Mouse (Mus musculus) forebrain, postnatal 0 days (tissue): ENCODE results near the gene Kcna7. TPM values are rescaled to one million over a fixed set of nuclear protein-coding genes. Genes with fewer than 3 reads are reported as not detected.

Experiments used
- ATAC-seq: fragments of 200-750 bp; cut with Nextera tagmentation; 2 replicates; pipeline ENCODE4 v1.8.0; 2017; ENCODE audit warnings: mild to moderate bottlenecking, moderate library complexity
- DNase-seq: peaks from one replicate; pipeline ENCODE4 v3.0.0-alpha.2; 2015
- H3K27ac ChIP-seq: fragments of 300-500 bp; sonication (generic); 2 replicates; pipeline ENCODE4 v1.5.1; 2014; ENCODE audit warnings: low read depth, mild to moderate bottlenecking, antibody characterized with exemption, low read length, moderate library complexity, mixed read lengths
- H3K27me3 ChIP-seq: fragments of 300-500 bp; sonication (generic); 2 replicates; pipeline ENCODE4 v1.6.1; 2014; ENCODE audit warnings: mild to moderate bottlenecking, low read length, mixed read lengths; ENCODE audit not compliant: insufficient read depth
- H3K36me3 ChIP-seq: fragments of 300-500 bp; sonication (generic); 2 replicates; pipeline ENCODE4 v1.6.1; 2014; ENCODE audit warnings: mild to moderate bottlenecking, moderate library complexity; ENCODE audit not compliant: insufficient read depth
- H3K4me1 ChIP-seq: fragments of 300-500 bp; sonication (generic); 2 replicates; pipeline ENCODE4 v1.6.1; 2014; ENCODE audit warnings: antibody characterized with exemption; ENCODE audit not compliant: insufficient read depth
- H3K4me2 ChIP-seq: fragments of 300-500 bp; sonication (generic); 2 replicates; pipeline ENCODE4 v1.6.1; 2014; ENCODE audit warnings: low read depth, mild to moderate bottlenecking, moderate library complexity
- H3K4me3 ChIP-seq: fragments of 300-500 bp; sonication (generic); 2 replicates; pipeline ENCODE4 v1.5.1; 2014; ENCODE audit warnings: low read depth, low read length, mixed read lengths
- H3K9ac ChIP-seq: fragments of 300-500 bp; sonication (generic); 2 replicates; pipeline ENCODE4 v1.6.1; 2014; ENCODE audit warnings: mild to moderate bottlenecking
- H3K9me3 ChIP-seq: fragments of 300-500 bp; sonication (generic); 2 replicates; pipeline ENCODE4 v1.6.1; 2016; ENCODE audit warnings: low read length
- CTCF ChIP-seq: sonication (generic); IDR thresholded peaks from 2 replicates; pipeline ENCODE4 v1.5.1; 2016; ENCODE audit warnings: antibody characterized with exemption, control low read depth, low read depth
- WGBS: fragments of 180-500 bp; shearing (Covaris S2); extraction: QIAGEN DNeasy Blood & Tissue Kit; methylation state at CpG from one replicate; pipeline ENCODE4 v1.1.7; 2014; 5-methylcytosine and 5-hydroxymethylcytosine counted together
- microRNA-seq, 2 experiments: library from miRNA; unstranded; fragments of <30 nt; microRNA quantifications; one replicate each; pipeline ENCODE4; 2016
- polyA plus RNA-seq: library from polyadenylated mRNA; unstranded; fragments of >200 nt; fragmentation: Nextera tagmentation; extraction: Ambion mirVana; gene quantifications from 2 replicates; pipeline ENCODE4 v1.2.1, GENCODE M21; 2015
- total RNA-seq: library from RNA; depleted of rRNA; stranded (reverse); fragments of >200 nt; gene quantifications from 2 replicates; pipeline ENCODE4 v1.2.3, GENCODE M21; 2014; rRNA removed

Gene Kcna7
- total and polyA plus RNA-seq, 2 experiments from 2014 or later = 0.14 TPM; not detected in 1

DNA sequence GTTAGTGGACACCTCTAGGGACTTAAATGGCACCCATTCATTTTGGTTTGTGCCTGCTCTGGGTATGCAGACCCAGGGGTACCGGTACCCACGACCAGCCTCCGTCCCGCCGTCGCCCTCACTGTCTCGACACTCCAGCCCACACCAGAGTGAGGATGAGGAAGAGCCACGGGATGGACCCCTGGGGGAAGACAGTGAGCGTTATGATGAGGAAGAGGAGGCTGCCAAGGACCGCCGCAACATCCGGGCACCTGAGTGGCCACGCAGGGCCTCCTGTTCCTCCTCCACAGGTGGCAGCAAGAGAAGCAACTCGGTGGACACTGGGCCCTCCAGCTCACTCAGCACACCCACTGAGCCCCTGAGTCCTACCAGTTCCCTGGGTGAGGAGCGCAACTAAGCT lies 49.5 kb downstream of the Kcna7 start:
- no peak overlapping the region for H3K9ac ChIP-seq
- H3K36me3 ChIP-seq = peaks cover 29% of the 10 kb centered on the region
- WGBS = 89% methylated on average over 15 of the region's 15 CpGs

DNA sequence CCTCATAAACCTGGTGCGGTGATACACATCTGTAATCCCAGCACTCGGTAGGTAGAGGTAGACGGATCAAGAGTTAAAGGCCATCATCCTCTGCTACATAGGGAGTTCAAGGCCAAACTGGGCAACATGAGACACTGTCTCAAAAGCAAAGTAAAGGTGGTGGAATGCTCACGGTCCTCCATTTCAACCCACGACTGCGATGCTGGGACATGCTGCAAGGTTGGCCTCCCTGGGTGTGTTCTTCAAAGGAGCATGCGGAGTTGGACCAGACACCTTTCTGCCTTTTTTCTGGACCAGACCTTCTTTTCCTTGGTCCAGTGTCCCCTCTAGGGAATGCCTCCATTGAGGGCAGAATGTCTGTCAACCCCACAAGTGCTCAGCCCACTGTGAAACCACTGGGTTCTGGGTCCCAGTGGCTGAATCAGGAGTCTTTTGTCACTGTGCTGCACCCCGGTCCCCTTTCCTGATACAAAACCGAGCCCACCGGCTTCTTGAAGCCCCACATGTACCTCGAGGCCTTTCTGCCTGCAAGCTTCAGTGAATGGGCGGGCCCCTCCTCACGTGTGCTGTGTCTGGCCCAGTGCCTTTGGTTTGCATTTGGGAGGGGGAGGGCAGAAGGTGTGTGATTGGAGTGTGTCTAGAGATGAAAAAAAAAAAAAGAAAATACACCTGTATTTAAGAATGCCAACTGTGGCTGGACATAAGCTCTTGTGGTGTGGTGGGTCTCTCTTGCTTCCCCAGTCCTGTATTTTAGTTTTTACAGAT lies 50.7 kb downstream of the Kcna7 start:
- ATAC-seq = no peak
- no peak for TF ChIP-seq CTCF
- H3K27ac ChIP-seq = 0 out of 2 replicates have a peak overlapping the region, but pooled peaks have one; percentile 45
- no peak overlapping the region for H3K9ac ChIP-seq
- H3K4me1 ChIP-seq = peaks cover 21% of the 10 kb centered on the region
- no peak overlapping the region for H3K4me2 ChIP-seq
- peaks cover 29% of the 10 kb centered on the region for H3K36me3 ChIP-seq
- no peak for DNase-seq
- WGBS = 71% methylated on average over 13 of the region's 13 CpGs
- H3K27me3 ChIP-seq = no peaks in the 10 kb centered on the region
- H3K9me3 ChIP-seq = no peaks in the 10 kb centered on the region
- H3K4me3 ChIP-seq = no peak overlapping the region

More for the DNA sequence above, 49.5 kb downstream of the Kcna7 start:
- no peaks in the 10 kb centered on the region for H3K9me3 ChIP-seq
- DNase-seq = no peak
- no peaks in the 10 kb centered on the region for H3K27me3 ChIP-seq
- H3K27ac ChIP-seq = no peak overlapping the region
- ATAC-seq = no peak
- H3K4me2 ChIP-seq = no peak overlapping the region
- no peak for TF ChIP-seq CTCF
- peaks cover 10% of the 10 kb centered on the region; the same call in 1 of the 2 replicates for H3K4me1 ChIP-seq
- H3K4me3 ChIP-seq = no peak overlapping the region

DNA sequence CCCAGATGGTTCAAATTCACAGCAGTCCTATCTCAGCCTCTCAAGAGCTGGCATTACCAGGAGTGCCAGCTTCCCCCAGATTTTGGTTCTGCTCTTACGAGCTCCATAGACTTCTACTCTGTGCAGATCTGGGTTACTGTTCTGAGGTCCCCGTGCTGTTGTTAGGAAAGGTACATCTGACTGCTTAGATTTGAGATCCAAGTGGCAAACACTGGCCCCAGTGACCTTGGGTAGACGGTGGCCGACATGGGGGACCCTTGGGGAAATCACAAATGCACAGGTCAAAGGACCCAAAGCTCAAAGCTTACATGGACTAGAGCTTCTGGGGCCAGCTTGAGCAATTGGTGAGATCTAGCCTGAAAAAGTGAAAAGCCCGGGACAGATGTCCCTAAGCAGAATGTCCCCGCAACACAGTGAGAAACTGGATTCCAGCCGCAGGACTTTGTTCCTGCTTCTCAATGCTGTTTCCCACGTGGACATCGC lies 51.3 kb downstream of the Kcna7 start:
- 54% methylated on average over 9 of the region's 9 CpGs for WGBS
- peaks cover 21% of the 10 kb centered on the region for H3K4me1 ChIP-seq
- DNase-seq (no peak), ATAC-seq (no peak)
- H3K36me3 ChIP-seq = peaks cover 33% of the 10 kb centered on the region
- H3K4me3 ChIP-seq = no peak overlapping the region
- TF ChIP-seq CTCF = no peak
- H3K4me2 ChIP-seq = peak overlapping the region; percentile 76
- H3K27ac ChIP-seq = 0 out of 2 replicates have a peak overlapping the region, but pooled peaks have one; percentile 45
- no peaks in the 10 kb centered on the region for H3K27me3 ChIP-seq
- 0 out of 2 replicates have a peak overlapping the region, but pooled peaks have one; percentile 25 for H3K9ac ChIP-seq
- no peaks in the 10 kb centered on the region for H3K9me3 ChIP-seq

DNA sequence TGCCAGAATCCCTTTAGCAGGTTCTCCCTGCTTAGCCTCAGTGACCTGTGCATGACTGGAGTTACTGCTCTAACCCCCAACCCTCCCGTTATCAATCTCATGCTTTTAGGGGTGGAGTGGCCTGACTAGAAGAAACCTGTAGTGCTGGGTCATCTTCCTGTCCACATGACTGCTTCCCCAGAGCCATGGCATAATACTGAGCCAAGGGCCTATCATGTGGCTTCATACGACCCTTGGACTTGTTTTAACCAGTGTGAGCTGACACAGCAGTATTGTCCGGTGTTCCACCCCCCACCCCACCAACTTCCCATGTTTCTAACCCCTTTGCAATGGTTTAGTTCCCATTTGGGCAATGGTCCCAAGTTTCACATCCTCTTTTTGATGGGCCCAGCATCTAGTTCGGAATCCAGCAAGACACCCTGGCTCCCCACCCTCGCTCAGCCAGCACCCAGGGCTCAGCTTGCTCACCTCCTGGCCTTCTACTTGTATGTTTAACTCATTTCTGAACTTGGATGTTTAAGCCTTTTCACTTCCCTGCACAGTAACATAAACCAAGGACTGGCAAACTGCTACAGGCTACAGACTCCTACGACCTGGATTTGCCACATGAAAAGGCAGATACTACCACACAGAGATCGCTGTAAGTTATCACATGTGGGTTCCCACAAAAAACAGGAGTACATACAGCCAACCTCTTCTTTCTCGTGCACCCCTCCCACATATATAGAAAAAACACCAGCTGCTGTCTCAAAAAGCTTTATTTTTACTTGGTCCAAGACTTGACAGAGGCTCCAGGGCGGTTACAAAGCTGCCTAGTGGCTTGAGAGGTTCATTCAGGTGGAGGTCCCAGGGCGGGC lies 52.0 kb downstream of the Kcna7 start:
- WGBS = 57% methylated on average over 9 of the region's 10 CpGs
- H3K4me1 ChIP-seq = peaks cover 21% of the 10 kb centered on the region
- H3K9ac ChIP-seq = peak overlapping the region; percentile 87
- H3K27ac ChIP-seq = 0 out of 2 replicates have a peak overlapping the region, but pooled peaks have one; percentile 45
- DNase-seq (no peak), ATAC-seq (no peak)
- H3K4me3 ChIP-seq = peak overlapping the region; percentile 87
- no peaks in the 10 kb centered on the region for H3K27me3 ChIP-seq
- H3K9me3 ChIP-seq = no peaks in the 10 kb centered on the region
- TF ChIP-seq CTCF = no peak
- peak overlapping the region; percentile 76 for H3K4me2 ChIP-seq
- peaks cover 36% of the 10 kb centered on the region for H3K36me3 ChIP-seq

DNA sequence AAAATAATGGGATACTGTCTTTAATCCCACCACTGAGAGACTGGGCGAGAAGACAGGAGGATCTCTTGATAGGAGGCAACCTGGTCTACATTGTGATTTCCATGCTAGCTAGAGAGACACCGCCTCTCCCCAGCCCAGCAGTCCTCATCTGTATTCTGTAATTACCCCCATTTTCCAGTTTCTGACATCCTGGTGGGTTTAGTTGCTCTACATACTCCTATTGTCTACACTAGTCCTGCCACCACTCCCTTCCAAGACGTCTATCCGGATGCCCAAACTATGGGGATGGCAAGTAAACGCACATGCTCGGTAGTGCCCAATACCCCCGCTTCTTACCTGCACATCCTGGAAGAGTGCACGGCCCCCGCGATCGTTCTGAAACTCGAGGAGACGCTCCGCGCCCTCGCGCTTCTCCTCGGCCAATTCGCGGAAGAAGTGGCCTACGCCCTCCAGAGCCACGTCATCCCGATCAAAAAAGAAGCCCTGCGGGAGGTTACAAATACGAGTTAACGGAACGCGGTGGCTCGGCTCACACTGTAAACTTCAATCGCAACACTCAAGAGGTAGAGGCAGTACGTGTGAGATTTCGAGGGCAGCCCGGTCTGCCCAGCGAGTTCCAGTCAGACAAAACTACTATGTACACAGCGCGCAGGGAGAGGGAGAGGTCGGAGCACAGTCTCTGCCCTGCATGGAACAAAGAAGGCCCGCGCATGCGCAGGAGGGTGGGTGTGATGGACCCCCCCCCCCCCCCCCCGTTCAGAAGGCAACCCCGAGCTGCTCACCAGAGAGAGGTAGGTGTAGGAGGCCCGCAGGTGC lies 53.5 kb downstream of the Kcna7 start:
- DNase-seq = peak; percentile 94
- no peak for TF ChIP-seq CTCF
- ATAC-seq = peak; percentile 77
- H3K4me1 ChIP-seq = peaks cover 21% of the 10 kb centered on the region
- 0% methylated on average over 41 of the region's 43 CpGs for WGBS
- H3K27me3 ChIP-seq = no peaks in the 10 kb centered on the region
- H3K9me3 ChIP-seq = no peaks in the 10 kb centered on the region
- peak overlapping the region; percentile 87 for H3K9ac ChIP-seq
- H3K4me3 ChIP-seq = peak overlapping the region; percentile 87
- H3K27ac ChIP-seq = peak overlapping the region; percentile 92
- peak overlapping the region; percentile 76 for H3K4me2 ChIP-seq
- H3K36me3 ChIP-seq = peaks cover 48% of the 10 kb centered on the region

Small RNA genes lying within 50 kb of the gene (microRNA-seq; reads per million reads assigned to microRNA genes)
- gene Gm22133 = 0 to 0.37 reads per million in 2 experiments

Other genes starting within 250 kb of the Kcna7 start
Only the 30 nearest of the 33 such genes appear.
- not detected in 2 replicates for gene Pth2, start 224.7 kb upstream of the Kcna7 start, total RNA-seq
- gene Pth2, start 224.7 kb upstream of the Kcna7 start, polyA plus RNA-seq = 0.34 and 0.48 TPM in 2 replicates
- gene Ccdc155, start 200.8 kb upstream of the Kcna7 start, total RNA-seq = 0.14 and 0.46 TPM in 2 replicates
- 0.35 and 0.97 TPM in 2 replicates for gene Ccdc155, start 200.8 kb upstream of the Kcna7 start, polyA plus RNA-seq
- 8.4 and 9.1 TPM in 2 replicates for gene Dkkl1, start 193.5 kb upstream of the Kcna7 start, total RNA-seq
- 8.9 and 12.1 TPM in 2 replicates for gene Dkkl1, start 193.5 kb upstream of the Kcna7 start, polyA plus RNA-seq
- gene Tead2, start 189.9 kb upstream of the Kcna7 start, total RNA-seq = 30.6 and 40.6 TPM in 2 replicates
- 18.4 and 22.5 TPM in 2 replicates for gene Tead2, start 189.9 kb upstream of the Kcna7 start, polyA plus RNA-seq
- 0.46 and 0.62 TPM in 2 replicates for gene Cd37, start 166.5 kb upstream of the Kcna7 start, total RNA-seq
- 2.0 and 2.5 TPM in 2 replicates for gene Cd37, start 166.5 kb upstream of the Kcna7 start, polyA plus RNA-seq
- gene Slc6a16, start 164.6 kb upstream of the Kcna7 start, total RNA-seq = 0.24 TPM in 1 of 2 replicates, not detected in the other
- 0.74 and 1.7 TPM in 2 replicates for gene Slc6a16, start 164.6 kb upstream of the Kcna7 start, polyA plus RNA-seq
- not detected in 2 replicates for gene Slc6a21, start 128.1 kb upstream of the Kcna7 start, total RNA-seq
- gene Slc6a21, start 128.1 kb upstream of the Kcna7 start, polyA plus RNA-seq = not detected in 2 replicates
- gene Trpm4, start 71.9 kb upstream of the Kcna7 start, total RNA-seq = 17.1 and 17.5 TPM in 2 replicates
- gene Trpm4, start 71.9 kb upstream of the Kcna7 start, polyA plus RNA-seq = 8.9 and 9.4 TPM in 2 replicates
- 0.46 and 0.52 TPM in 2 replicates for gene Hrc, start 70.4 kb upstream of the Kcna7 start, total RNA-seq
- gene Hrc, start 70.4 kb upstream of the Kcna7 start, polyA plus RNA-seq = not detected in 2 replicates
- 76.5 and 81.0 TPM in 2 replicates for gene Ppfia3, start 38.6 kb upstream of the Kcna7 start, total RNA-seq
- gene Ppfia3, start 38.6 kb upstream of the Kcna7 start, polyA plus RNA-seq = 21.7 and 26.0 TPM in 2 replicates
- 32.2 and 47.3 TPM in 2 replicates for gene Lin7b, start 35.1 kb upstream of the Kcna7 start, total RNA-seq
- gene Lin7b, start 35.1 kb upstream of the Kcna7 start, polyA plus RNA-seq = 36.8 and 39.8 TPM in 2 replicates
- gene Snrnp70, start 9.9 kb upstream of the Kcna7 start, total RNA-seq = 247 and 310 TPM in 2 replicates
- 116 and 124 TPM in 2 replicates for gene Snrnp70, start 9.9 kb upstream of the Kcna7 start, polyA plus RNA-seq
- gene Ntf5, start 8.0 kb downstream of the Kcna7 start, total RNA-seq = 0.24 TPM in 1 of 2 replicates, not detected in the other
- 0.07 and 0.11 TPM in 2 replicates for gene Ntf5, start 8.0 kb downstream of the Kcna7 start, polyA plus RNA-seq
- 0.43 TPM in 1 of 2 replicates, not detected in the other for gene Lhb, start 15.2 kb downstream of the Kcna7 start, total RNA-seq
- gene Lhb, start 15.2 kb downstream of the Kcna7 start, polyA plus RNA-seq = 0.36 and 1.0 TPM in 2 replicates
- 9.8 and 11.4 TPM in 2 replicates for gene Gys1, start 29.2 kb downstream of the Kcna7 start, total RNA-seq
- gene Gys1, start 29.2 kb downstream of the Kcna7 start, polyA plus RNA-seq = 8.6 and 12.3 TPM in 2 replicates
- gene Ruvbl2, start 32.4 kb downstream of the Kcna7 start, total RNA-seq = 123 and 149 TPM in 2 replicates
- gene Ruvbl2, start 32.4 kb downstream of the Kcna7 start, polyA plus RNA-seq = 98.3 and 104 TPM in 2 replicates
- 2,541 and 3,015 TPM in 2 replicates for gene Ftl1, start 54.2 kb downstream of the Kcna7 start, total RNA-seq
- gene Ftl1, start 54.2 kb downstream of the Kcna7 start, polyA plus RNA-seq = 5,542 and 6,210 TPM in 2 replicates
- 120 and 127 TPM in 2 replicates for gene Bax, start 61.2 kb downstream of the Kcna7 start, total RNA-seq
- gene Bax, start 61.2 kb downstream of the Kcna7 start, polyA plus RNA-seq = 276 and 297 TPM in 2 replicates
- gene Tulp2, start 76.2 kb downstream of the Kcna7 start, total RNA-seq = 0.19 and 0.46 TPM in 2 replicates
- gene Tulp2, start 76.2 kb downstream of the Kcna7 start, polyA plus RNA-seq = 0.07 and 0.25 TPM in 2 replicates
- gene Gm45808, start 81.2 kb downstream of the Kcna7 start, total RNA-seq = not detected in 2 replicates
- not detected in 2 replicates for gene Gm45808, start 81.2 kb downstream of the Kcna7 start, polyA plus RNA-seq
- 3.5 and 4.9 TPM in 2 replicates for gene Dhdh, start 83.2 kb downstream of the Kcna7 start, total RNA-seq
- 1.9 and 3.6 TPM in 2 replicates for gene Dhdh, start 83.2 kb downstream of the Kcna7 start, polyA plus RNA-seq
- 76.8 and 107 TPM in 2 replicates for gene Nucb1, start 104.8 kb downstream of the Kcna7 start, total RNA-seq
- gene Nucb1, start 104.8 kb downstream of the Kcna7 start, polyA plus RNA-seq = 103 and 122 TPM in 2 replicates
- gene Ppp1r15a, start 120.6 kb downstream of the Kcna7 start, total RNA-seq = 17.1 and 23.8 TPM in 2 replicates
- 23.9 and 26.3 TPM in 2 replicates for gene Ppp1r15a, start 120.6 kb downstream of the Kcna7 start, polyA plus RNA-seq
- gene Plekha4, start 120.7 kb downstream of the Kcna7 start, total RNA-seq = 1.2 and 2.9 TPM in 2 replicates
- 1.2 and 1.8 TPM in 2 replicates for gene Plekha4, start 120.7 kb downstream of the Kcna7 start, polyA plus RNA-seq
- gene Hsd17b14, start 149.2 kb downstream of the Kcna7 start, total RNA-seq = not detected in 2 replicates
- gene Hsd17b14, start 149.2 kb downstream of the Kcna7 start, polyA plus RNA-seq = 0.13 and 0.63 TPM in 2 replicates
- 13.7 and 14.2 TPM in 2 replicates for gene Bcat2, start 164.5 kb downstream of the Kcna7 start, total RNA-seq
- gene Bcat2, start 164.5 kb downstream of the Kcna7 start, polyA plus RNA-seq = 17.7 and 20.2 TPM in 2 replicates
- not detected in 2 replicates for gene Fgf21, start 209.8 kb downstream of the Kcna7 start, total RNA-seq
- gene Fgf21, start 209.8 kb downstream of the Kcna7 start, polyA plus RNA-seq = not detected in 2 replicates
- gene Fut1, start 211.6 kb downstream of the Kcna7 start, total RNA-seq = 0.08 and 0.29 TPM in 2 replicates
- gene Fut1, start 211.6 kb downstream of the Kcna7 start, polyA plus RNA-seq = not detected in 2 replicates
- gene Izumo1, start 216.2 kb downstream of the Kcna7 start, total RNA-seq = 0.08 and 0.14 TPM in 2 replicates
- gene Izumo1, start 216.2 kb downstream of the Kcna7 start, polyA plus RNA-seq = not detected in 2 replicates
- gene Rasip1, start 221.8 kb downstream of the Kcna7 start, total RNA-seq = 26.5 and 37.4 TPM in 2 replicates
- 22.8 and 27.2 TPM in 2 replicates for gene Rasip1, start 221.8 kb downstream of the Kcna7 start, polyA plus RNA-seq